Mouse (Mus musculus) erythroblast, embryonic 14.5 days (primary cell): ENCODE measurements around the gene Lpcat1. TPM values are rescaled to one million over a fixed set of nuclear protein-coding genes. Genes with fewer than 3 reads are reported as not detected.

Experiments
- H3K27me3 ChIP-seq: 2 replicates; pipeline ENCODE4 v1.6.1; 2012; ENCODE audit warnings: inconsistent platforms; ENCODE audit not compliant: control insufficient read depth
- H3K36me3 ChIP-seq: 2 replicates; pipeline ENCODE4 v1.6.1; 2012; ENCODE audit warnings: mild to moderate bottlenecking, inconsistent platforms; ENCODE audit not compliant: control insufficient read depth
- H3K4me1 ChIP-seq: 2 replicates; pipeline ENCODE4 v1.6.1; 2012; ENCODE audit warnings: inconsistent platforms; ENCODE audit not compliant: control insufficient read depth
- H3K4me3 ChIP-seq: replicated peaks from 2 replicates; pipeline ENCODE3; 2012; ENCODE audit warnings: moderate library complexity, mild to moderate bottlenecking, inconsistent platforms
- H3K9me3 ChIP-seq: 2 replicates; pipeline ENCODE4 v1.6.1; 2012; ENCODE audit warnings: low read length, inconsistent platforms, mixed read lengths; ENCODE audit not compliant: control insufficient read depth
- GATA1 ChIP-seq: IDR thresholded peaks from 2 replicates; pipeline ENCODE4 v1.6.1; 2012; ENCODE audit warnings: low read length, inconsistent platforms, mixed read lengths
- TAL1 ChIP-seq: IDR thresholded peaks from 3 replicates; pipeline ENCODE4 v1.6.1; 2012; ENCODE audit warnings: low read length, inconsistent platforms, mixed read lengths
- polyA plus RNA-seq: library from polyadenylated mRNA; stranded (reverse); fragments of >175 nt; gene quantifications from 2 replicates; pipeline ENCODE4 v1.2.3, GENCODE M21; 2012

Gene Lpcat1
- polyA plus RNA-seq, 1 experiment: 15.4 TPM

- Histone ChIP-seq H3K9me3 (no peaks in the 10 kb centered on the region), H3K36me3 (peaks cover 4% of the 10 kb centered on the region; the same call in 1 of the 2 replicates), H3K4me3 (no peak overlapping the region), H3K4me1 (peaks cover 88% of the 10 kb centered on the region), H3K27me3 (no peaks in the 10 kb centered on the region)
- TF ChIP-seq GATA1: no peak
- TF ChIP-seq TAL1: no peak
Observed at GRCm38 (mm10) chr13:73432466-73433149, 34.4 kb upstream of the Lpcat1 start.

GRCm38 (mm10) chr13:73433681-73434535, 33.1 kb upstream of the Lpcat1 start:
- peaks cover 82% of the 10 kb centered on the region for H3K4me1 ChIP-seq
- TF ChIP-seq GATA1: no peak
- H3K27me3 ChIP-seq: no peaks in the 10 kb centered on the region
- H3K9me3 ChIP-seq: no peaks in the 10 kb centered on the region
- peak overlapping the region; percentile 32 for H3K4me3 ChIP-seq
- H3K36me3 ChIP-seq: peaks cover 2% of the 10 kb centered on the region; the same call in 1 of the 2 replicates

GRCm38 (mm10) chr13:73434687-73435086, 32.3 kb upstream of the Lpcat1 start:
- no peaks in the 10 kb centered on the region for H3K27me3 ChIP-seq

DNA sequence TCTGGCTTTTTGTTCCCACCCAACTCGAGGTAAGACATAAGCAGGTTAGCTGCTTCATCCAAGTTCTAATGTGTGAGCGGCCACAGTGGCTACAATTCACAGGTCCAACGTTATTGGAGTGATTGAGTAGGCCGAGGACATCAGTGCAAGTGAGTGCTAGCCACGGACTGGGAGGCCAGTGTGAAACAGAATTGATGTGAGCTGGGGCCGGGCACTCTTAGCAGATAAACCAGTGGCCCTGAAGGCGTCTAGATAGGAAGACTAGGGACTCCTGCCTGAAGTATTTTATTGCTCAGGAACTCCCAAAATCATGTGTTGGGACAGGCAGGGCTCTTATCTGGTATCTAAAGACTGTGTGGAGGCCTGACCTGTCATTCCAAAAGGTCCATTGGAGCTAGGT, 31.3 kb upstream of the Lpcat1 start:
- Histone ChIP-seq H3K4me1 (peaks cover 92% of the 10 kb centered on the region), H3K4me3 (no peak overlapping the region), H3K9me3 (no peaks in the 10 kb centered on the region), H3K36me3 (peaks cover 2% of the 10 kb centered on the region; the same call in 1 of the 2 replicates), H3K27me3 (no peaks in the 10 kb centered on the region)
- TF ChIP-seq TAL1 (no peak), GATA1 (0 out of 2 replicates have a peak, but pooled peaks have one; percentile 12)

More at GRCm38 (mm10) chr13:73434687-73435086, 32.3 kb upstream of the Lpcat1 start:
- peaks cover 87% of the 10 kb centered on the region for H3K4me1 ChIP-seq
- H3K9me3 ChIP-seq: no peaks in the 10 kb centered on the region
- H3K4me3 ChIP-seq: no peak overlapping the region
- H3K36me3 ChIP-seq: peaks cover 2% of the 10 kb centered on the region; the same call in 1 of the 2 replicates
- TF ChIP-seq TAL1 (no peak), GATA1 (no peak)

GRCm38 (mm10) chr13:73439057-73439456, 27.9 kb upstream of the Lpcat1 start:
- Histone ChIP-seq H3K9me3 (no peaks in the 10 kb centered on the region), H3K4me1 (peaks cover 93% of the 10 kb centered on the region), H3K36me3 (peaks cover 6% of the 10 kb centered on the region), H3K27me3 (no peaks in the 10 kb centered on the region), H3K4me3 (no peak overlapping the region)
- TF ChIP-seq GATA1 (no peak), TAL1 (no peak)

GRCm38 (mm10) chr13:73441032-73441431, 26.0 kb upstream of the Lpcat1 start:
- TF ChIP-seq GATA1: no peak
- TF ChIP-seq TAL1: no peak
- Histone ChIP-seq H3K4me1 (peaks cover 93% of the 10 kb centered on the region), H3K4me3 (no peak overlapping the region), H3K9me3 (no peaks in the 10 kb centered on the region), H3K36me3 (peaks cover 16% of the 10 kb centered on the region), H3K27me3 (no peaks in the 10 kb centered on the region)

GRCm38 (mm10) chr13:73441686-73442085, 25.3 kb upstream of the Lpcat1 start:
- H3K4me1 ChIP-seq: peaks cover 93% of the 10 kb centered on the region

DNA sequence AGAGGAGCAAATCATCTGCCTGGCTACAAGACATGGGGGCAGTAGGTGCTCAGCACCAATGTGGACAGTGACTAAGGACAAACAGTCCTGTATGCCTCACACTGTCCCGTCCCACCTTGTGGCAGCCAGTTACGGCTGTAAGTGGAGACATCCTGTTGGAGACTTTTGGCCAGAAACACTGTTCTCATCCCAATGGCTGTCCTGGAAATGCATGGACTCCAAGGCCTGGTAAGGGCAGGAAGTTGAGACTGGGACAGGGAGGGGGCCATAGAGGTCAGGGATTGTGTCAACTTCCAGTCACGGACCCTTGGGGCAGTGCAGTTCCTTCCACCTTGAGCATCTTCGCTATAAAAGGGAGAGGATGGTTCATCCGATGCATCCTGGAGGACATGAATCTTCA, 24.6 kb upstream of the Lpcat1 start:
- H3K4me3 ChIP-seq: no peak overlapping the region

More at GRCm38 (mm10) chr13:73441686-73442085, 25.3 kb upstream of the Lpcat1 start:
- Histone ChIP-seq H3K27me3 (no peaks in the 10 kb centered on the region), H3K9me3 (no peaks in the 10 kb centered on the region), H3K4me3 (no peak overlapping the region), H3K36me3 (peaks cover 19% of the 10 kb centered on the region)
- TF ChIP-seq GATA1 (no peak), TAL1 (no peak)

More for the DNA sequence above, 24.6 kb upstream of the Lpcat1 start:
- no peaks in the 10 kb centered on the region for H3K9me3 ChIP-seq
- TF ChIP-seq TAL1 (no peak), GATA1 (no peak)
- H3K27me3 ChIP-seq: no peaks in the 10 kb centered on the region
- peaks cover 93% of the 10 kb centered on the region for H3K4me1 ChIP-seq
- peaks cover 22% of the 10 kb centered on the region for H3K36me3 ChIP-seq
